Mouse (Mus musculus): ENCODE measurements around the gene Nmt2.

DNA sequence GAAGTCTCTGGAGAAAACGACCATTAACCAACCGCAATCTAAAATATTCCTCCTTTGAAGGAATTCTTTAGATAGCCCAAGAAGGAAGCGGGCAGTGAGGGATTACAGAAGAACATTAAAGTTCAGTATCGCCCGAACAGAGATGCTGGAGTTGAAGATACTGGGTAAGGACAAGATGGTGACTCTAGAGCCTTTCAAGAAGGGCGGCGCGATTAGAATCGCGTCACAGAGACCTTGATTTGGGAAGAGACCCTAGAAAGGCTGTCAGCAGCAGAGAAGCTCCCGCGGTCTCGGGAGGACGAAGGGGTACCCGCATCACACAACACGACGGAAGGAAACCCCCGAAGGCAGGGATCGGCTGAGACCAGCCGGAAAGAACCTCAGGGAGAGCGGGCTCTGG is 48.0 kb downstream of the Nmt2 start:
- TF ChIP-seq CTCF (IDR thresholded peaks at IDR 0.05; ENCODE audit: borderline replicate concordance, extremely low read depth, insufficient read depth, insufficient read length) (no peak), POLR2A (IDR thresholded peaks at IDR 0.05; ENCODE audit: borderline replicate concordance, extremely low read depth, insufficient read depth, insufficient read length, poor library complexity, severe bottlenecking) (no peak)
